Mouse (Mus musculus) hindbrain, embryonic 14.5 days (tissue): ENCODE measurements around the gene Bglap2. TPM values are rescaled to one million over a fixed set of nuclear protein-coding genes. Genes with fewer than 3 reads are reported as not detected.
A peak's percentile ranks its signal among the peaks of the same experiment; 100 is the strongest.

Experiments
- ATAC-seq: fragments of 200-750 bp; cut with Nextera tagmentation; 2 replicates; pipeline ENCODE4 v1.8.0; 2017; ENCODE audit warnings: moderate number of reproducible peaks, mild to moderate bottlenecking, moderate TSS enrichment, moderate library complexity; ENCODE audit not compliant: low FRiP score
- DNase-seq: peaks from one replicate; pipeline ENCODE4 v3.0.0-alpha.2; 2015; ENCODE audit warnings: low spot score
- H3K27ac ChIP-seq: fragments of 300-500 bp; sonication (generic); 2 replicates; pipeline ENCODE4 v1.5.1; 2014; ENCODE audit warnings: mild to moderate bottlenecking, moderate library complexity
- H3K27me3 ChIP-seq: fragments of 300-500 bp; sonication (generic); 2 replicates; pipeline ENCODE4 v1.6.1; 2014; ENCODE audit warnings: mild to moderate bottlenecking, low read length, mixed read lengths; ENCODE audit not compliant: control insufficient read depth, insufficient read depth
- H3K36me3 ChIP-seq: fragments of 300-500 bp; sonication (generic); replicated peaks from 2 replicates; pipeline ENCODE4 v1.6.1; 2014; ENCODE audit not compliant: control insufficient read depth, insufficient read depth
- H3K4me1 ChIP-seq: fragments of 300-500 bp; sonication (generic); replicated peaks from 2 replicates; pipeline ENCODE4 v1.6.1; 2014; ENCODE audit warnings: antibody characterized with exemption, low read length, mixed read lengths; ENCODE audit not compliant: control insufficient read depth, insufficient read depth
- H3K4me2 ChIP-seq: fragments of 300-500 bp; sonication (generic); replicated peaks from 2 replicates; pipeline ENCODE4 v1.6.1; 2014; ENCODE audit warnings: mild to moderate bottlenecking, moderate library complexity
- H3K4me3 ChIP-seq: fragments of 300-500 bp; sonication (generic); replicated peaks from 2 replicates; pipeline ENCODE4 v1.5.1; 2014; ENCODE audit warnings: mild to moderate bottlenecking, low read length
- H3K9ac ChIP-seq: fragments of 300-500 bp; sonication (generic); 2 replicates; pipeline ENCODE4 v1.6.1; 2014
- H3K9me3 ChIP-seq: fragments of 300-500 bp; sonication (generic); 2 replicates; pipeline ENCODE4 v1.6.1; 2016; ENCODE audit warnings: low read length; ENCODE audit not compliant: control insufficient read depth
- WGBS: fragments of 180-500 bp; shearing (Covaris S2); extraction: QIAGEN DNeasy Blood & Tissue Kit; methylation state at CpG from one replicate; pipeline ENCODE4 v1.1.7; 2014; 5-methylcytosine and 5-hydroxymethylcytosine counted together
- polyA plus RNA-seq: library from polyadenylated mRNA; unstranded; fragments of >200 nt; fragmentation: Nextera tagmentation; extraction: Ambion mirVana; gene quantifications from 2 replicates; pipeline ENCODE4 v1.2.1, GENCODE M21; 2014

Gene Bglap2
- polyA plus RNA-seq, 1 experiment from 2014 or later, result not detected

DNA sequence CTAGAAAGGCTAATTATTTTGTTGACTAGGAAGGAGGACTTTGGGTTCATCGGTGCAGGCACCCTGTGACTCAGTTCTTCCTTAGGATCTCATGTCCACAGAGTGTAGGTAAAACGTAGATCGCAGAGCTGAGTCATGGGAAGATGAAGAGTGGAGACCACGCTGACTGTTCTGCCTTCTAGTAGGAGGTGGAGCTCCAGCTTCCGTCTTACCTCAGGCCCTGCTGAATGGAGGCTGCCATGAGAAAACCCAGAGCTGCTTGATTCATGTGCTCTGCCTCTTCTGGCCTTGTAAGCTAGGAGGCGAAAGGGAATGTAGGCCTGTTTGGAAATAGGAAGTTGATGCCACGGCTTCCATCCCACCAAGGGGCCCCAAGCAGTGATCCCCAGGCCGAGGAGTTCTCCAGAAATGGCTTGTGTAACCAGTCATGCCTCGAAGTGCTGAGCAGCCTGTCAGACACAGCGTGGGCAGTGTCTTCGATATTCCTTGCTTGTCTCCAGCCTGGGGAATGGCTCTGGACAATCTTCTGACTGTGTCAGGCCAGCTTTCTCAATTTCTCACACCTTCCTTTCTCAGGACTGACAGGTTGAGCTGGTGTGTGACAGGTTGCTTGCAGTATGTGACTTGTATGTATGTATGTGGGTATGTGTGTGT lies 41.0 kb downstream of the Bglap2 start:
- Histone ChIP-seq H3K27me3 (no peaks in the 10 kb centered on the region), H3K4me2 (peak overlapping the region; percentile 76), H3K4me3 (no peak overlapping the region; the same call in 1 of the 2 replicates), H3K9me3 (no peaks in the 10 kb centered on the region), H3K36me3 (peaks cover 18% of the 10 kb centered on the region), H3K4me1 (peaks cover 18% of the 10 kb centered on the region), H3K9ac (no peak overlapping the region), H3K27ac (no peak overlapping the region)
- ATAC-seq, result no peak
- 82% methylated on average over 11 of the region's 11 CpGs for WGBS
- no peak for DNase-seq

DNA sequence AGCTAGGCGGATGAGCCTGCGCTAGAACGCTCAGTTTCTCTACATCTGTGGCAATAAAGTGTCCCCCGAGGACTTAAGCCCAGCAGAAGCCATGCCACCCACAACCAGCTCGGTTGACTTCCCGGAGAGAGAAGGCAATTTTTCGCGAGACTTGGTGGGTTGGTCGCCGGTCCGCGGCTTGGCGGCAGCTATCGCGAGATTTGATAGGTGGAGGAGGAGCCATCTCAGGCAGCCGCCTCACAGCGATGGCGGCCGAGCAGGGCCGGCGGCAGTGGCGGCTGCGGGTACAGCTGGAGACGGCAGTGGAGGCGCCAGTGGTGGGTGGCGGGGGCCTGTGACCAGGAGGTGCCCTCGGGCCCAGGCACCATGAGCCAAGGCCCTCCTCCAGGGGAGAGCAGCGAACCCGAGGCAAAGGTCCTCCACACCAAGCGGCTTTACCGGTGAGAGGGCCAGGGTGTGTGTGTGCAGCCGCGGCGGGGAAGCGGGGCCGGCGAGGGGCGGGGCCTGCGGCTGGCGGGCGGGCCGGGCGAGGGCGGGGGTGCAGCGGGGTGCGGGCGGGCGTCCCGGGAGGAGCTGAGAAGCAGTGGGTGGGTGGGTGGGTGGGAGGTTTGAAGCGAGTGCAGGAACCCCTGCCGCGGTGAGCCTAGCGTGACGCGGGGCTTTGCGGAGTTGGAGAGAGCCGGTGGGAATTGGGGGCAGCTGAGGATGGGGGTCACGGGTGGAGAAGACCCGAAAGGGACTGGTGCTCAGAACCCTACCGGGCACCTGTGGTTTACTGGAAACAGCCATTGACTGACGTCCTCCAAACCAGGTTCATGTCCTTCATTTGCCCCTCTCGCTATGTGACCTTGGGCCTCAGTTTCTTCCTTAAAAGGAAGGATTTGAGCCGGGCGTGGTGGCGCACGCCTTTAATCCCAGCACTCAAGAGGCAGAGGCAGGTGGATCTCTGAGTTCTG lies 42.2 kb downstream of the Bglap2 start, which contains the start of the genes Tmem79 and Smg5:
Gene Tmem79, minus strand, starts transcription at position 91 of the 956 bp plus-strand sequence.
Gene Smg5, plus strand, starts transcription at position 203 of the 956 bp plus-strand sequence.
- H3K36me3 ChIP-seq, result peaks cover 6% of the 10 kb centered on the region
- peak within 1 kb of the TSS; percentile 87 for H3K9ac ChIP-seq
- DNase-seq (peak; percentile 95), ATAC-seq (peak; percentile 96)
- peak within 1 kb of the TSS; percentile 95 for H3K27ac ChIP-seq
- WGBS, result 2% methylated on average over 47 of the region's 66 CpGs
- H3K27me3 ChIP-seq, result no peaks in the 10 kb centered on the region
- H3K4me1 ChIP-seq, result peaks cover 18% of the 10 kb centered on the region
- peak within 1 kb of the TSS; percentile 76 for H3K4me2 ChIP-seq
- peak within 1 kb of the TSS; percentile 76 for H3K4me3 ChIP-seq
- no peaks in the 10 kb centered on the region for H3K9me3 ChIP-seq

DNA sequence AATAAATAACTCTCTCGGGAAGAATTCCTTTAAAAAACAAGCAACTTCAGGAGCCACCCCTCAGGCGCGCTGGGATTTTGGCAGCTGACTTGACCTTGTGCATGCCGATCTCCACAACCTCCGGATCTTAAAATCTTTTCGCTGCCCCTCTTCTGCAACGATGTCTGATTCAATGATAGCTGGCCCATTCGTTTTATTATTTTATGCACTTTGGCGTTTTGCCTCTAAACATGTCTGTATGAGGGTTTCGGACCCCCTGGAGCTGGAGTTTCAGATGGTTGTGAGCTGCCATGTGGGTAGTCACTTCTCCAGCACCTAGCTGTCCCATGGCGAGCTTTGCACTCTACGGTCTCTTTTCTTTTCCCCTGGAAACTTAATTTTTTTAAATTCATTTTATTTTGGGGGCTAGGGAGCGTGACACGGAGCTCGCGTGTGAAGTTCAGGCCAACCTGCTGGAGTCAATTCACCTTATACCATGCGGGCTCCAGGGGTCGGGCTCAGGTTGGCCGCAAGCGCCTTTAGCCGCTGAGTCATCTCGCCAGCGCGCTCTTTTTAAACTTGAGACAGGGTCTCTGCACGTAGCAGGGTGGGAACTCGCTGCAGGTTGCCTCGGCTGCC lies 43.0 kb downstream of the Bglap2 start:
- ATAC-seq (peak; percentile 76), DNase-seq (no peak)
- H3K27ac ChIP-seq, result peak overlapping the region; percentile 95
- peak overlapping the region; percentile 87 for H3K9ac ChIP-seq
- peaks cover 18% of the 10 kb centered on the region for H3K4me1 ChIP-seq
- H3K27me3 ChIP-seq, result no peaks in the 10 kb centered on the region
- H3K9me3 ChIP-seq, result no peaks in the 10 kb centered on the region
- peak overlapping the region; percentile 76 for H3K4me3 ChIP-seq
- H3K36me3 ChIP-seq, result peaks cover 1% of the 10 kb centered on the region; the same call in 1 of the 2 replicates
- H3K4me2 ChIP-seq, result peak overlapping the region; percentile 76
- 1% methylated on average over 27 of the region's 27 CpGs for WGBS

DNA sequence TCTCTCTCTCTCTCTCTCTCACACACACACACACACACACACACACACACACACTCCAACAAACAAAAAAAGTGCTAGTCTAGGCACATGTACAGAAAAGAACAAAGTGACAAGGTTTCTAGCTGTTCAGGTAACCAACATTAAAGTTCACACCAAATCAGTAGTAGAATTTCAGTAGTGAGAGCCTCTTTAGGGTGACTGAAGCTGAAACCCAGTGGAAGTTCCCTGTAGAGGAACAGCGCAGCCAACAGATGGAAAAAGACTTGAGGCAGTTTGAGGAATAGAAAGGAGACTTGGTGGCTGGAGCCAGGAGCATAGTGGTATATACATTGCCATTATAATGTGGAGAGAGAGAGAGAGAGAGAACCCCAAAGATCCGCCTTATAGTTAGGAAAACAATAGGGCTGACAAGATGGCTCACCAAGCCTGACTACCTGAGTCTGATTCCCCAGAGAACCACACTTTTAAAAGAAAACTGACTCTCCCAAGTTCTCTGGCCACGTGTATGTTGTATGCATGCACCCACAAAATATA lies 43.5 kb downstream of the Bglap2 start:
- Histone ChIP-seq H3K4me1 (peaks cover 18% of the 10 kb centered on the region), H3K9ac (peak overlapping the region; percentile 87), H3K36me3 (0 out of 2 replicates have a peak, but pooled peaks cover 3% of the 10 kb centered on the region), H3K27ac (peak overlapping the region; percentile 95; the same call in 1 of the 2 replicates), H3K27me3 (no peaks in the 10 kb centered on the region), H3K4me3 (peak overlapping the region; percentile 76), H3K9me3 (no peaks in the 10 kb centered on the region), H3K4me2 (peak overlapping the region; percentile 76)
- DNase-seq (no peak), ATAC-seq (no peak)
- WGBS, result 42% methylated on average over 3 of the region's 3 CpGs

DNA sequence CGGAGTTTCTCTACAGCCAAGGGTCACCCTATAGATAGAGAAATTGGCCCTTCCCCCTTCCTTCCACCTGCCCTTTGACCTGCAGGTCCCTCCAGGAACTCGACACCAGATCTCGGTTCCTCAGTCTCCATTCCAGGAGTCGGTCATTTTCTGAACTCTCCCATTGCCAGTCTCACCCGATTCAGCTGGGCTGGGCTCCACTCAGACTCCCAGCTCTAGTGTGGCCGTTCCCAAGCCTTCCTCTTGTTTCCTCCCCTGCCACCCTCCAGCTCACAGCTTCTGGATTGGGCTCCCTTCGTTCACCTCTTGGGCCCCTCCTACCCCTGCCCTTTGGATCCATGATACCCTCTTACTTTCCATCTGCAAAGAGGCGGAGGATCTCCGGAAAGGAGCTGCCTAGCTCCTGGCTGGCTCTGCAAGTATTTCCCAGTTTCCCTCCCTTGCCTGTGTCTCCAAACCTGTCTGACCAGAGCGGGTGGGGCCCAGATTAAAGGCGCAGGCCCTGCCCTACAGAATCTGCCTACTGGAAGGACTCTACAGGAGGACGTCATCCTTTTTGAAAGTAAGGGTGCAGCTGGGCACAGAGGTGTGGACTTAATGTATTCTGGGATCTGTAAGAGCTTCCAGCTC lies 44.4 kb downstream of the Bglap2 start:
- DNase-seq, result no peak
- Histone ChIP-seq H3K4me2 (no peak overlapping the region), H3K27ac (no peak overlapping the region), H3K4me1 (peaks cover 18% of the 10 kb centered on the region), H3K9ac (no peak overlapping the region), H3K4me3 (no peak overlapping the region), H3K36me3 (peaks cover 9% of the 10 kb centered on the region; the same call in 1 of the 2 replicates), H3K9me3 (no peaks in the 10 kb centered on the region), H3K27me3 (no peaks in the 10 kb centered on the region)
- 68% methylated on average over 12 of the region's 12 CpGs for WGBS
- no peak for ATAC-seq

DNA sequence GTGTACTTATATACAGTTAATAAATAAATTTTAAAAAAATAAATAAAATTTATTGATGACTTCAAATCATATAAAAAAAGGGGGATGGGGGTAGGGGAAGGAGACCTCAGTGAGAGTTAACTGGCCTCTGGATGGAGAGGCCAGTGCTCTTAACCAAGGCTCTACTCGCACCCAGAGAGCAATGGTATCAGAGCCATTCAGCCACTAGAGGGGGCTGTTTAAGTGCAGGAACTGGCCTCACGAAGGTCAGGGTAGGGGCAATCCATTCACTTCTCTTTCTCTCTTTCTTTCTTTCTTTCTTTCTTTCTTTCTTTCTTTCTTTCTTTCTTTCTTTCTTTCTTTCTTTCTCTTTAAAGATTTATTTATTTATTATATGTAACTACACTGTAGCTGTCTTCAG lies 47.2 kb downstream of the Bglap2 start:
- Histone ChIP-seq H3K9me3 (no peaks in the 10 kb centered on the region), H3K4me1 (0 out of 2 replicates have a peak, but pooled peaks cover 6% of the 10 kb centered on the region), H3K27me3 (no peaks in the 10 kb centered on the region), H3K9ac (no peak overlapping the region), H3K27ac (no peak overlapping the region), H3K36me3 (peaks cover 19% of the 10 kb centered on the region), H3K4me2 (no peak overlapping the region), H3K4me3 (no peak overlapping the region)
- ATAC-seq, result no peak
- 21% methylated on average over 2 of the region's 2 CpGs for WGBS
- DNase-seq, result no peak

DNA sequence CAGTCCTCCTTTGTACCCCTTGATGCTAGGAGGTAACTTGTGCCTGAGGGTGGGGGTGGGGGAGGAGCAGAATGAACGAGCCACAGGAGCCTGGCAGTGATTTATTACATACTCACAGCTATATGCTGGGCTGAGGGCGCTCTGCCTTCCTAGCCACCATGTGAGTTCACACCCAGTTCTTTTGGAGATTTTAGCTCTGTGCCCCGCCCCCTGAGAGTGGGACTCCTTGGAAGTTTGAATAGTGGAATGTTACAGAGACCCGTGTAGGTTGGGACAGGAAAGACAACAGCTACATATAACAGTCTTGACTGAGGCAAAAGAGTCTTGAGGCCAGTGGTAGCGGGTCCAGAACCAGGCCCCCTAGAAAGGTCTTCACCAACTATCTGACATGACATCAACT lies 49.5 kb downstream of the Bglap2 start:
- peaks cover 8% of the 10 kb centered on the region; the same call in 1 of the 2 replicates for H3K4me1 ChIP-seq
- no peaks in the 10 kb centered on the region for H3K9me3 ChIP-seq
- H3K27ac ChIP-seq, result no peak overlapping the region
- ATAC-seq, result no peak
- H3K4me2 ChIP-seq, result no peak overlapping the region
- 72% methylated on average over 5 of the region's 5 CpGs for WGBS
- no peak overlapping the region for H3K4me3 ChIP-seq
- H3K27me3 ChIP-seq, result no peaks in the 10 kb centered on the region
- DNase-seq, result no peak
- H3K36me3 ChIP-seq, result peaks cover 19% of the 10 kb centered on the region
- H3K9ac ChIP-seq, result no peak overlapping the region
